Mouse (Mus musculus) B cell, adult 2 months (primary cell): Measurements from ENCODE around the gene Rdx.
"Not testable (repeated sequence)": the region's sequence is repeated elsewhere in the genome, so short reads cannot be mapped to it uniquely, and the experiment has no call there.

Experiments used
- DNase-seq, 2 experiments: peaks; one replicate each; pipeline ENCODE4 v3.0.0; 2022

The Rdx gene

DNA sequence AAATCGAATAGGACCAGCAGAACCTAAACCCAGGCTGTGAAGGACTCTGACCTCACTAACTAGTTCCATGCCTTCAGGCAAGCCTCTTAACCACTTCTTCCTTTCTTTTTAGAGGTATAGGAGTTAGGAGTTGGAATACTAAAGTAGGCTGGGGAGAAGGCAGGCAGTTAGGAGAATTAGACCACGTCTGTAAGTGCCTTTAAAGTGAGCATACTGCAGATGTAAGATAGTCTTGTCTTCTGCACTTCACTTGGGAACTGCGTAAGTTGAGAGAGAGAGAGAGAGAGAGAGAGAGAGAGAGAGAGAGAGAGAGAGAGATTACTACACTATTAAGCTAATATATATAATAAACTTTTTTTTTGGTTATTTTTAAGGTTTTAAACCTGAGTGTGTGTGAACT, 8.3 kb downstream of the Rdx start:
- DNase-seq: no peak

DNA sequence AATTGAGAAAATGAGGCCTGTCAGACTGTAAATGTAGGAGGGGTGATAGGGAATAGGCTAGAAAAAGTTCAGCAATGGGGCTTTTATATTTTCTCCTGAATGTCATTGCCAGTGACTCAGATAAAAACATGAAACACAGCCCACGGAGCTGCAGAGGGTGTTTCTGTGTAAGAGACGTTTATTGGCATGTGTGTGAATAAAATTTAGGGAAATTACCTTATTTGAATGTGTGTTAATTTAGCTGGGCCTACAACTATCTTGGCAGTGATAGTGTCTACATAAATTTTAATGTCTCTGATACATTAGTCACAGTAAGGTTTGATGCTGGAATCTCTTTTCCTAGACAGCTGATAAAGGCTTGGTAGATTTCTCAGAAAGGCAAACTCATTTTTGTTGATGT, 12.8 kb downstream of the Rdx start:
- DNase-seq: peak; percentile 28 to 29

- no peak for DNase-seq
Observed at GRCm38 (mm10) chr9:52070052-52070451, 23.1 kb downstream of the Rdx start.

DNA sequence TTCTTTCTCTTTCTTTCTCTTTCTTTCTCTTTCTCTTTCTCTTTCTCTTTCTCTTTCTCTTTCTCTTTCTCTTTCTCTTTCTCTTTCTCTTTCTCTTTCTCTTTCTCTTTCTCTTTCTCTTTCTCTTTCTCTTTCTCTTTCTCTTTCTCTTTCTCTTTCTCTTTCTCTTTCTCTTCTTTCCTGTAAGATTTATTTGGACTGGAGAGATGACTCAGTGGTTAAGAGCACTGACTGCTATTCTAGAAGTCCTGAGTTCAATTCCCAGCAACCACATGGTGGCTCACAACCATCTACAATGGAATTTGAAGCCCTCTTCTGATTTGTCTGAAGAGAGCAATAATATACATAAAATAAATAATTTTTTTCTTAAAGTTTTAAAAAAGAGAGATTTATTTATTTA, 24.4 kb downstream of the Rdx start:
- DNase-seq: not testable (repeated sequence)

GRCm38 (mm10) chr9:52072202-52072601, 25.2 kb downstream of the Rdx start:
- DNase-seq: no peak

DNA sequence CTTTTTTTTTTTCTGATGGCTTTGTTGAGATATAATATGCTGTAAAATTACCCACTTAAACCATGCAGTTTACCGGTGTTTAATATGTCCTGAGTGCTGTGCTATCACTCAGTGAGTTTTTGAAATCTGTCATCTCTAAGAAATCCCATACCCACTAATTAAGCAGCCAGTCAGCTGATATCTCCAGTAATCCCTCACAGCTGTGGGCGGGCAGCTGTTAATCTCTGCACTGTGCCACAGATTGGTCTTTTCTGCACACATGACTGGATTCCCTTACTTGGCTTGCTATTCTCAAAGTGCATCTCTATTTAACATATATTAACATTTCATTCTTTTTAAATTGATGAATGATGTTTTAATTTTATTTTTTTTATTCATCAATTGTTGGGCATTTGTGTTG, 29.1 kb downstream of the Rdx start:
- no peak for DNase-seq

GRCm38 (mm10) chr9:52077692-52078091, 30.7 kb downstream of the Rdx start:
- no peak for DNase-seq

GRCm38 (mm10) chr9:52081979-52082378, 35.0 kb downstream of the Rdx start:
- no peak for DNase-seq

GRCm38 (mm10) chr9:52082414-52082813, 35.4 kb downstream of the Rdx start:
- no peak for DNase-seq

GRCm38 (mm10) chr9:52091752-52092151, 44.8 kb downstream of the Rdx start:
- DNase-seq: no peak

- no peak for DNase-seq
Observed at GRCm38 (mm10) chr9:52092311-52092710, 45.3 kb downstream of the Rdx start.

GRCm38 (mm10) chr9:52093108-52093507, 46.1 kb downstream of the Rdx start:
- DNase-seq: no peak

DNA sequence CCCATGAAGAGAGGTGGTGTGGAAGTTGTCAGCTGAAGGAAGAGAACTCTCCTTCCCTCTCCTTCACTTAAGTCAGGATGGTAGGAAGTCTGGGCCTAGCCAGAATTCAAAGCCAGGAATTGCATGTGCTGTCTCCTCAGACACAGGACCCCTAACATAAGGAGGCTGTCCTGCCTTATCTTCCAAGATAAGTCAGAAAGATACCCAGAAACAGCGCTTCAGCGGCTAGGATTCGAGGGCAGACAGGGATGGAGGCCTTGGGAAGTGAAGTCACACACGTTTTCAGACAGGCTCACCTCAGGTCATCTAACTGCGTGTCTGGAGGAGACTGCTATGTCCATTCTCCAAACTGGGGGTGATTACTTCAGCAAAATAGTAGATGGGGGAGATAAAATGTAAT, 47.0 kb downstream of the Rdx start:
- DNase-seq: no peak

DNA sequence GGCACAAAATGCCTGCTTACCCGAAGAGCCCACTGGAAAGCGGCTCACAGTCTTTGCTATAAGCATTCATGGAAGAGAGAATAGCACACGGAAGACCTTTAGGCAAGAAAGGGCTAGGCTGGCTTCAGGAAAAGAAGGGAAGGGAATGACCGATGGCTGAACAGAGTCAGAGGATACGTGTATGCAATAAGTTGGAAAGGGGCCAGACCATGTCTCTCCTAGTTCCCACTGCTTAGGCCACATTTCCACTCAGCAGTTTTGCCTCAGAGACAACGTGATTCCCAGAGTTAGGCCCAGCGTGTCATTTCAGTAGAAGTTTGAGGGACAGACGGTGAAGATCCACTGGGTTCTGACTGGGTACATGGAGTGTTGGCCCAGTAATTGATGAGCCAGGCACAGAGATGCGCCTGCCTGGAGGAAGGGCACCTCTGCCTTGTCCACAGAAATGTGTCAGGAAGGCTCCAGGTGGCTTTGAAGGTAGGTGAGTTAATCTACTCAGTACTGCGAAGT, 47.6 kb downstream of the Rdx start:
- DNase-seq: no peak

- no peak for DNase-seq
Observed at GRCm38 (mm10) chr9:52095666-52096065, 48.7 kb downstream of the Rdx start.

- DNase-seq: no peak
Observed at GRCm38 (mm10) chr9:52097386-52097785, 50.4 kb downstream of the Rdx start.

DNA sequence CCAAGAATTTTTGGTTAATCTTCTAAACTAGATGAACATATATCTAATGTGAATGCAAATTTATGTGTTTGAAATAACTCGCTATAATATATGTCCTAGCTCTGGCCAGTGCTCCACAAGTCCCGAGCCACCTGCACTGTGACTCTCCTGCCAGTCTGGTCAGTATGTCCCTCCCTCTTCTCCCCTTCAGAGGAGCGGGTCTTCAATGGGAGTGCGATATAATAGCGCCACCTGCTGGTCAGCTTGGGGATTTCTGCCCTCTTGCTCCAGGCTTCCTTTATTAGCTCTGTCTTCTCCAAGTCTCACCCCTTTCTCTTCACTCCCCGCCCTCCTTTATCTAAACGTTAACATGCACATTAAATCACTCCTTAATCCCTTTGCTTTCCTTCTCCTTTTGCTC, 51.6 kb downstream of the Rdx start:
- peak; percentile 82 to 83 for DNase-seq

- DNase-seq: no peak
Observed at GRCm38 (mm10) chr9:52100426-52100825, 53.5 kb downstream of the Rdx start.

DNA sequence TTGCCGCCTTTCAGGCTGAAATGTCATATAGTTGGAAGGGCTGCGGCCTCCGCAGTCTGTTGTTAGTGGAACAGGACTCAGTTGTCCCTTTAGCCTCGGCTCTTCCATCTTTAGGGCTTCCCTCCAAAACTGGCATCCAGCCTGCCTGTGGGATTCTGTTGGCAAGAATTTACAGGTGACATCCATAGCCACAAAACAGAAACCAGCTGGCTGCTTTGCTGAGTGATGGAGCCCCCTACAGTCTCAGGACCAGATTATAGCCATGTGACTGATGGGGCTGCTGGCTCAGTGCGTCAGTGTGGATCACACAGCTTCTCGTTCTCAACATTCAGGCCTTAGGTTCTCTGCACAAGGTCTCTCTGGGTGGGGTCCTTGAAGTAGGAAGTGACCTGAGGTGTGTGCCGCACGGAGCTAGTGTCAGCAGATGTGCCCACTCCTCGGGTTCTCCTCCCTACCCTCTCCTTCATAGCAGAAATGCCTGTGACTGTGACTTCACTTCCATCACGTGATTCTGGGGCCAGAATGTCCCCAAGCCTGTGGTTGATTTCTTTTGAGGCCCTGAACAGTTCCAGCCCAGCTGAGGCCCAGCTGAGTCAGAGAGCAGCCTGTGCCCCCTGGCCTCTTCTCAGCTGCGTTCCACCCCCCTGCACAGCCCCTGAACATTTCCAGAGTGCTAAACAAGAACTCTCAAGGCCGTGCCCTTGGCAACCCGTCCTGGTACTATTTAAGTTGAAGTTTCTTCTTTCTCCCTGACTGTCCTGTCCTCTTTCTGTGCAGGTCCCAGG, 55.3 kb downstream of the Rdx start:
- no peak for DNase-seq

GRCm38 (mm10) chr9:52103448-52104224, 56.7 kb downstream of the Rdx start:
- DNase-seq: no peak

- no peak for DNase-seq
Observed at GRCm38 (mm10) chr9:52104225-52104615, 57.2 kb downstream of the Rdx start.

DNA sequence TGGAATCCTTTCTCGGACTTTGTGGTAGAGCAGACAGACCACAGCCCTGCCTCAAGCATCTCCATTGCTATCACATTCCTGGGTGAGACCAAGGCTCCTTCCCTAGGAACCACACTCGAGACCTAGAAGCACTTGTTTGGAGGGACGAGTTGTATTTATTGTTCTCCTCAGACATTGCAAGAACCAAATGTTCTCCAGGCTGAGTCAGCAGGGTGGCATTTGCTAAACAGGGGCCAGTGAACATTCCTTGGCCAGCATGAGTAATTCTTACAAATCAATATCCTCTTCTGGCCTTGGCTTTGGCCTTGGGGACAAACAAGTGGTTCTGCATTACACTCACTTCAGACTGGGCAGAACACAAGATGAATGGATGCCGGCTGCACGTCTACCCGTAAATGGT, 58.5 kb downstream of the Rdx start:
- no peak for DNase-seq

DNA sequence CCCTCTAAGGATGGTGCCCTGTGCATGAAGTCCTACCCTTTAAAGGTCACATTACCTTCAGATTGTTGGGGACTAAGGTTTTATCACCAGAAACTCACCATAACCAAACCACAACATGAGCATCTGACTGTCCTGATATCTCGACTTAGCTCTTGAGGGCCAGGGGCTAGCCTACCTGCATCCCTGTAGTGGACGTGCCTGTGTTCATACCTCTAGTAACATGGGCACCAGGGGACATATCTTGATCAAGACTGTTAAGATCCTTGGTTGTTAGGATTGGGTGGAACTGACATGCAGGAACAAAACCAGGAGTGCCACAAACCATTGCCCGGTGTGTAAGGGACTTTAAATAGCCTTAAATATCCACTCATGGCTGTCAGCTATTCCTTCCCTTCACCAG, 60.2 kb downstream of the Rdx start:
- no peak for DNase-seq

GRCm38 (mm10) chr9:52110738-52111137, 63.8 kb downstream of the Rdx start:
- DNase-seq: no peak
